Mouse (Mus musculus) cerebellum, postnatal 14 days (tissue): ENCODE data around the gene Ino80d.

Experiments
- DNase-seq, 2 experiments: peaks; one replicate each; pipeline ENCODE4 v3.0.0; 2021; ENCODE audit warnings: mixed read lengths in 2 of 2

Gene Ino80d

DNA sequence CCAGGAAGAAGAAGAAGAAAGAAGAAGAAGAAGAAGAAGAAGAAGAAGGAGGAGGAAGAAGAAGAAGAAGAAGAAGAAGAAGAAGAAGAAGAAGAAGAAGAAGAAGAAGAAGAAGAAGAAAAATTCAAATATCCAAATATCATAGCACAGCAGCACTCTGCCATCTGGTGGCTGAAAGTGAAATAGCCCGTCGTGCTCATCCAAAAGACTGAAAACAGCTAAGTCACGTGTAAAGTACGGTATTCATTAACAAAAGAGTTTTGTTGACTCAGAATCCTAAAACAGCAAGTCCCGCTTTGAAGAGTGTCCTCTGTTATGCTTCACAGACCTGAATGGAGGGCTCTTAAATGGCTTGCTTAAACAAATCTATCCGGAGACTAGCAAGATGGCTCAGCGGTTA is 128.2 kb downstream of the Ino80d start:
- DNase-seq: peak; percentile 76 to 77

DNA sequence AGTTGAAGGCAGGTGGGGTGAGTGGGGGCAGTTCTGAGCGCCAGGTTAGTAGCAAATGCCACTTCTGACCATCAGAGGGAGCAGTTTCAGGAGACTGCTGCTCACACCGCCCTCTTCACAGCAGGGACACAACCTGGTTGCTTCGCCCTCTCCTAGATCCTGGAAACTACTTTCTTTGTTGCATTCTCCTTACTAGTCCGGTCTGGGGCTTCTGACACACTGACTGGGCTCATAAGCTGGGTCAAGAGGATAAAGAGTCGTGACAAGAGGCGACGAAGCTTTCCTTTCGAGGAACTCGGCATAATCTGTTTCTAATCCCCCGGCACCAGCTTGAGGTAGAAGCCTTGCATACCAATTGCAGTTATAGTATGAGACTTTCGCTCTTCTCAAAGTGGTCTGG is 129.9 kb downstream of the Ino80d start:
- DNase-seq: peak; percentile 77 to 82

- DNase-seq: no peak
Measured at GRCm38 (mm10) chr1:62976742-62977141, 137.7 kb downstream of the Ino80d start.

GRCm38 (mm10) chr1:62966885-62967284 is 147.6 kb downstream of the Ino80d start:
- DNase-seq: peak; percentile 55 to 61

DNA sequence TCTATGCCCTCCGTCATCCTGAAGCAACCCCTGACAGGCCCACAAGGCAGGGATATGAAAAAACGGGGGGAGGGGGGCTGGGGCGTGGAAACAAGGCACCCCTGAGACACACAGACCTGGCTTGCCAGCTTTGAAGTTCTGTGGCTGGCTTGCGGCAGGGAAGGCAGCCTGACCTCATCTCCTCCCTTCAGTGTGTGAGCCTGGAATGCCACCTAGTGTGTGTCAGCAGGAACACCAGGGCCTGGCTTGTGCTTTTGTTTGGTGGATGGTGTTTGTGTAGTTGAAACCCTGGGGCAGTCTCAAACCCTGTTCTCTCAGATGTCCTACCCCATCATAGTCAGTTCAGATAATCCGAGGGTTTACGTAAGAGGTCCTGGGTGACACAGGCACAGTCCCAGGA is 150.2 kb downstream of the Ino80d start:
- peak; percentile 78 to 81 for DNase-seq

- DNase-seq: peak; percentile 32 to 44
Measured at GRCm38 (mm10) chr1:62956942-62957645, 157.4 kb downstream of the Ino80d start.

DNA sequence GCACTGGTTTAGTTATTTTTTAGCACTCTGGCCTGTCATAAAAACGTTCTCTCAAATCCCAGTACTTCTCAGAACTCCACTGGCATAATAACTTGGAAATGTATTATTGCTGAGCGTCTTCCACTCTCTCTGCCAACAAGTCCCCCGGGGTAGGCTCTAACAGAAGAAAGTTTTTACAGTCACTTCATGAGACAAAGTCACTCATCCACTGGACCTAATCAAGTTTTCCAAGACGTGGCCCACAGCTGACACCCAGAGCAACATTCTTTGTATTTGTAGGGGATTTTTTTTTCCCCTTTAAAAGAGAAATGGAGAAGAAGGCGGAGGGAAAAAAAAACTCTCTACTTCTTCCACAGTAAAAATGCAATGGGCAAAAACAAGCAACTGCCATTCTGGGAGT is 157.9 kb downstream of the Ino80d start:
- no peak for DNase-seq

DNA sequence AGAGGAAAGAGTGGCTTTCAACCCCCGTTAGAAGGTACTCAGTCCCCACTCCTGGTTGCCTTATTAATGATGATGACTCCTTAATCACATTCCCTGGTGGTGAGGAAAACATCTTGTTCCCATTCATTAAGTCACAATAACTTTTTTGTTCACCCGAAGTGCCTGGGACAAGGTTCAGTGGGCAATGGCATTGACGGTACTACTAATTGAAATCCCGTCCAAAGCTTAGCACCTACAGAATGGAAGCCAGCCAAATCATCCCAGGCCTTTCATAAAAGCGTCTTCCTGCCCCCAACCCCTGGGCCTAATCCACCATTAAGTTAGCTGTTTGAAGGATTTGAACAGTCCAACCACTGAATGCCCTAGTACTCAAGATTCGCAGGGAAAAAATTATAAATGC is 159.1 kb downstream of the Ino80d start:
- no peak for DNase-seq

GRCm38 (mm10) chr1:62953036-62953435 is 161.4 kb downstream of the Ino80d start:
- no peak for DNase-seq

DNA sequence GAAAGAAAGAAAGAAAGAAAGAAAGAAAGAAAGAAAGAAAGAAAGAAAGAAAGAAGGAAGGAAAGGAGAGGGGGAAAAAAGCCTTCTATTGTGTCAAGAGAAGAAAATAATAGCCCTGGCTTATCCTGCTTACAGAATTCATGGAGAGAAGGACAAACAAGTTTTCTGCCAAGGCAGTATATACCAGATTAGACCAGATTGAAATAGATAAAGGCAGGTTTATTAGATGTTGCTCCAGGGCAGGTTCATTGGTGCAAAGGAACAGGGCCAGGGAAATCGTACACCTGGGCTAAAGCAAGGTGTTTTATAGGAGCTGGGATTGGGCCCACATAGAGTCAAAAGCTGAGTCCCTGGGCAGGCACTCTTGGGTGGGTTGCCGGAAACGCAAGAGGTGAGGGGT is 162.1 kb downstream of the Ino80d start:
- DNase-seq: no peak

DNA sequence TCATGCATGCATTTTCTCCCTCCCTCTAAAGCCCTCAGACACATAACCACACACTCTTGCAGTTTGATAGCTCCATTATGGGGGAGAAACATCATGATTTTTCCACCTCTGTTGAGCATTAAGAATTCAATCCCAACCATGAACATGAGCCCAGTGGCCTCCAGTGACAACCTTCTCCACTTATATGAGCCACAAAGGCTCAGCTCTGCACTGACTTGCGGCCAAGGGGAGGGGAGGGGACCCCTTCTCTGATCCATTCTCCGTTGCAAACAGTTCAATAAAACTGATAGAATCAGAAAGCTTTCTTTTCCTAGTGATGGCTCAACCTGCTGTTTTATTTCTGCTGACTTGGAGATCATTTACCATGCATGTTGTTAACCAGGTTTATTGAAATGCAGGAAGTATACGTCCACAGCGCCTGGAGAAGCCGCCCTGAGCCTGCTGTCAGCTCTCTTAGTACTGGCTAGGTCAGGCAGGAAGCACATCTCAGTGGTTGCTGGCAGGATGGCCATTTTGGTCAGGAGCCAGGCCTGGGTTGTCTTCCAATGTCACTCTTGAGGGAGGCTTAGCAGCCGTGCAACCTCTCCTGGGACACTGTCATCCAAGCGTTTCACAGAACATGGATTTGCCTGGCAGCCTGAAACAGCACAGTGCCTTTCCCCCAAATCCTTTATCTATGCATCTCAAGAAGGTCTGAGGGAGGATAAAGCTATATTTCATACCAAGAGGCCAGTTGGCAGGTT is 163.2 kb downstream of the Ino80d start:
- DNase-seq: peak; percentile 95 to 96

DNA sequence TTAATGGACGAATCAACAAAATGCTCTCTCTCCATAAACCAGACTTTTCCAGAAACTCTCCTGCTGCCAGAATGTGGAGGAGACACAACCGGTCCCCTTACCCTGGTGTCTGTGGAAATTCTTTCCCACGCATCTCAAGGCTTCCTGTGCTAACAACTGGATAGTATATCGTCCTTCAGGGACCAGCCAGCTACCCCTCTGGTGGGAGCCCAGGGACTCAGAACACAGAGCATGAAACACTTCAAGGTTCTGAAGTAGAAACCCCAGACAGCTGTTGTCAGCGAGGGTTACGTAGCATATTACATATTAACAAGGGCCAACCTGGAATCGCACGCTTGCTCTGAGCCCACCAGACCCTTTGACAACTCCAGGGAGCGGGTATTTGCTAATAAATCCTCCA is 163.9 kb downstream of the Ino80d start:
- DNase-seq: no peak

DNA sequence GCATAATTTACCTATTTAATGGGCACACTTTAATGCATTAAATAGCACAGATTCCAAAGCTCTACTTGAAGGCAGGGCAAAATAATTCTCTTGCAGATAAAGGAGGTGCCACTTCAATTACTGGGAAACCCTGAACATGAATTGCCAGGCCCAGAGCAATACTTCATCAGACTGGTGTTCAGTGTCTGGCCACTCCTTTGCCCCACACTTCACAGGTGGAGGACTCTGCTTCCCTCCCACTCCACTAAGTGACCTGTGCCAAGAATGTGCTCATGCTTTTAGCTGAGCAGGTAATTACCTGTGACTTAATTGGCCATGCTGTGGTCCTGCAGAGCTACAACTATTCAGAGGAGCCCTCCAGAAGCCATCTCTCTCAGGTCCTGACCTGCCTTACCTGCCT is 166.7 kb downstream of the Ino80d start:
- no peak for DNase-seq

- no peak for DNase-seq
Measured at GRCm38 (mm10) chr1:62946987-62947386, 167.5 kb downstream of the Ino80d start.

DNA sequence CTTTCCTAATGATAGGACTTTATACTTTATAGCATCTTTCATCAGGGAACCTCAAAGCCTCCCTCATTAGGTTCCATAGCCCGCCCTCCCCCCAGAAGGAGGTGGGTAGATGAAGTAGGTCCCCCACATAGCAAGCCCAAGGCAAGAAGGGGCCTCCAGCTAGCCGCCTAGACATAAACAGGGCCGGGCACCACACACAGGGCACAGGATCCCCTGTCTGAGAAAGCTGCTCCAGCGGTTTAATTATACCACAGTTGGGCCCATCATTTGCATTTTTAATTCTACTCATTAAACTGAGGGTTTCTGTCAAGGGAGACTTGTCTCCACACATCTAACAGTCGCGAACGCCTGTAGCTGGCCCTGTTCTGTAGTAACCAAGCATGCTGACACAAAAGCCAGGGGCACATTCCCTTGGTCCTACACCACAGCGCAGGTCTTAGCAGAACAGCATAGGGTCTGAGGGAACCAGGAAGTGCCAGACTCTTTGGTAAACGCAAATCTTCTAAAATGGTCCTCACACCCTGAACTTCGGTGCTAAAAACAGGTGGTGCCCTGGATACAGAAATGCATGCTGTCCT is 179.6 kb downstream of the Ino80d start:
- DNase-seq: no peak

- DNase-seq: peak; percentile 64 to 70
Measured at GRCm38 (mm10) chr1:62934100-62934513, 180.4 kb downstream of the Ino80d start.

DNA sequence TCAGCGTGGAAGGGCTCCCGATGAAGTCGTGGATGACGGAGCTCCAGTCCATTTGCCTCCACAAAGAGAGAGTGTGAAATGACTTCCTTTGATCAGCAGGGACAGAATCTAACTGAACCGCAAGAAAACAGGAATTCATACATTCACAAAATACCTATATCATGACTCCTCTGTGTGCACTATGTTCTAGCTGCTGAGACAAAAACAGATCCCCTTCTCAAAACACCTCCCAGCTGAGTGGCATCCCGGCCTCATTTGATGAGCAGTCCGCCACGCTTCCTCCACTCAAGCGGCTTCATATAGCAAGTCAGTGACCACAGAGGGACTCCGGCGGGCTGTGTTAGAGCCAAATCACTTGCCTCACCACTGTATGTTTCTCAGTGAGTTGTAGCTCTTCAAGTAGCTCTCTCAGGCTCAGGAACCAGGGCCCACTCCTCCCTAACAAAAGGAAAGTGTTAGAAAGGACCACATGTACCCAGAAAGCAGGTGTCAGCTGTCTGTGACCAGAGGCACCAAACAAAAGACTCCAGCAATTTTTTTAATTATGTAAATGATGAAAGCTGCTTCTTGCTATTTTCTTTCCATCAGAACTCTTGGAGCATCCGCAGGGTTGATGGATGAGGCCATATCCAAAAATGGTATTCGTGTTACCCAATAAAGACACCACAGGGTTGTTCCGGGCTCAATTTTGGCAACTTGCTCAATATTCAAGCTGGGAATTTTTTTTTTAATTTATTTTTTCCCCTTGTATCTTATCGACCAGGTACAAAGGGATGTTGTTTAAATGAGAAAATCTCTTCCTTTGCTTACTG is 181.0 kb downstream of the Ino80d start:
- DNase-seq: peak in 1 of 2 experiments; percentile 18

GRCm38 (mm10) chr1:62929477-62929876 is 185.0 kb downstream of the Ino80d start:
- peak; percentile 78 to 88 for DNase-seq

- no peak for DNase-seq
Measured at GRCm38 (mm10) chr1:62919219-62919618, 195.2 kb downstream of the Ino80d start.

DNA sequence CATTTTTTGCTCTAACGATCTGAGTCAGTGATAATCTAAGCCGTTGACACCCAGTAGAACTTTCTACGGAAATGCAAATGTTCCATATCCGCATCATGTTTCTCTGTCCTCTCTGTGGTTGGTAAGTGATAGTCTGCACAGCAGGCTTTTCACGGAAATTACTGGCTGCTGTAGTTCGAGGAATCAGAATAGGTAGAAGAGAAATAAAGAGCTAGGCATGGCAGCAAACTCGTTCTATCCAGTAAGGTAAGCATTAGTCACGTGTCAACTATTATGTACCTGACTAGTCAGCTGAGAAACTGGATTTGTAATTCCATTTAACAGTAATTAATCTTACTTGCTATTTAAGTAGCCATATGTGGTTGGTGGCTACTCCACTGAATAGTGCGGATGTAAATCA is 197.9 kb downstream of the Ino80d start:
- DNase-seq: no peak

- DNase-seq: no peak
Measured at GRCm38 (mm10) chr1:62914495-62914894, 200.0 kb downstream of the Ino80d start.

- DNase-seq: no peak
Measured at GRCm38 (mm10) chr1:62911426-62911825, 203.0 kb downstream of the Ino80d start.

DNA sequence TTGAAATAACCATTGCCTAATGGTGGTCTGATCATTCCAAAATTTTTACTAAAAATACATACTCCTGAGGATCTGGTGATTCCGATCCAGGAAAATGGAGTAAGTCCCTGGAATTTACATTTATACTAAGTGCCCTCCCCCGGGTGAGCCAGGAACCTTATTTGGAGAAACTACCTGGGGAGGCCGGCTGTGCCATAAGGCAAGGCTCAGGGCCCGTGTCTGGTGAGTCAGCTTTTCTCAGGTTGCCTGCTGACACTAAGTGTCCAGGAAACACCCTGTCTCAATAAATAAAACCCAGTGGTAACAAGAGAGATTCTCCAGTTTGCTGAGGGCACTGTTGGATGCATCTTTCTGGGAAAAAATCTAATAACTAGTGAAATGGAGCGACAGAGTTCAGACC is 205.3 kb downstream of the Ino80d start:
- no peak for DNase-seq
